Mouse (Mus musculus) yolk sac, embryonic 10.5 days (tissue): ENCODE results near the gene 4632433K11Rik.
A peak's percentile ranks its signal among the peaks of the same experiment; 100 is the strongest.
"Not testable (repeated sequence)": the region's sequence is repeated elsewhere in the genome, so short reads cannot be mapped to it uniquely, and the experiment has no call there.

Experiments
- DNase-seq: peaks from one replicate; pipeline ENCODE4 v3.0.0-alpha.2; 2017; ENCODE audit warnings: low spot score

Gene 4632433K11Rik

DNA sequence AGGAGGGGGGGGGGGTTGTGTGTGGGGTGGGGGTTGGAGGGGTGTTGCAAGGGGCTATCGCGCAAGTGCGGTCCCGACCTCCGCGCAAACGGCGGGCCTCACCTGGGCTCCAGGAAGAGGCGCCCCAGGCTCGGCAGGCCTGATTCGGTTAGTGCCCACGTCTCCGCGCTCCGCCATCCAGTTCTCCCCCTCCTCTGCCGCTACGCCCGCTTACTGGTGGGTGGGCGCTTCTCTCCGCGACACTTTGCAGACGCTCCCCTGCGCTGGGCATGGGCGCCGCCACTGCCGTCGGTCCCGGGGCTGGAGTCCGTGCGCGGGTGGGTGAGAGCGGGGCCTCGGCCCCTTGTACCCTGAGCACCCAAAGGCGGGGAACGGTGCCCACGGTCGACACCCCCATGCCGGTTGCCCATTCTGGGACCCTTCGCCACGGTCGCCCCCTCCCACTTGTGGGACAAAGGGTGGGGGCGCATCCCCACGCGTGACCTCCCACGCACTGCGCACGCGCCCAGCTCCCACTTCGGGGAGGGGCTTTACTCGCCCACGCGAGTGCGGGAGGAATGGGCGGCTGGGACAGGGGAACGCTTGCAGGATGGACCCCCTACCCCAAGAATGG is 22.8 kb downstream of the 4632433K11Rik start:
- DNase-seq, result no peak

DNA sequence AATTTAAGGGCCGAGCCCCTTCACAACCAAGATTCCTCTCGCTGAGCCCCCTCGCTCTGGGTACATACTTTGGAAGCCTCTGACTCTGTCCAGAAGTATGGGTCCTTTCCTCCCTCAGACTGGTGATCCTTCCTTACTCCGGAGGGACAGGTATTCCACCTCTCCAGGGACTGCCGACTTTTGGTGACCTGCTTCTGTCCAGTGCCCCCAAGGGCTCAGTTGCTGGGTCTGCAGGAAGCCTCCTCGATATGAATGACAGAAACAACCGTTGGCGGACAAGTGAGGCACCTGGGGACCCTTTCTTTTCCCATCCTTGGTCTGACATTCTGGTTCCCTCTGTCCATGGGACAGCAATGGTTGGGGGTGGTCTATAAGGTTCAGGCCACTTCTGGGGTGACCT is 23.5 kb downstream of the 4632433K11Rik start:
- DNase-seq, result no peak

DNA sequence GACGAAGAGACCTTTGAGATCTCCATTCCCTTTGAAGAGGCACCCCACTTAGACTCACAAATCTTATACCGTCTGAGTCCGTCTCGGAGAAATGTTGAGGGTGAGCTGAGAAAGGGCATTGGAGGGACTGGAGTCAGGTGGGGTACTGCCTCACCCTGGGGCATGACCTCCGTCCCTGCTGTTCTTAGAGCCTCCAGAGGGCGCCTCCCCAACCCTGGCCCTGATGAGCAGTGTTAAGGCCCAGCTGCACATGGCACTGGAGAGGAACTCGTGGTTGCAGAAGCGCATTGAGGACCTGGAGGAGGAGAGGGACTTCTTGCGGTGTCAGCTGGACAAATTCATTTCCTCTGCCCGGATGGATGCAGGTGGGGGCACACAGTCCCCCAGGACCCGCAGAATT is 23.9 kb downstream of the 4632433K11Rik start:
- DNase-seq, result no peak

DNA sequence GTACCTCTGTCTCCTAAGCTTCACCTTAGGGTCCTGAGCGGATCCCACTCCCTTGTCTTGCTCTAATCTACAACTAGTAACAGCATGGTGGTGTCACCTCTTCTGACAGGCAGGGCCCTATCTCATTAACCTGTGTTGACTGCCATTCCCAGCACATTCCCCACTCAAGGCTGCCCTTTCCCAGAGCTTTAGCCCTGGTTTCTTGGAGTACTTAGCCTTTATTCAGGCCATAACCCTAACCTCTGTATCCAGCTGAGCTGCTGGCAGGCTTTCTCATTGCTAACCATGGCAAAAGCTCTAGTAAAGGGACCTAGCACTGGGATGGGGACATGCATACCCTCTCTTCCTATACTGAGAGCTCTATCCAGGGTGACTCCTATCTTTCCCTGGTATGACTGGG is 24.7 kb downstream of the 4632433K11Rik start:
- no peak for DNase-seq

DNA sequence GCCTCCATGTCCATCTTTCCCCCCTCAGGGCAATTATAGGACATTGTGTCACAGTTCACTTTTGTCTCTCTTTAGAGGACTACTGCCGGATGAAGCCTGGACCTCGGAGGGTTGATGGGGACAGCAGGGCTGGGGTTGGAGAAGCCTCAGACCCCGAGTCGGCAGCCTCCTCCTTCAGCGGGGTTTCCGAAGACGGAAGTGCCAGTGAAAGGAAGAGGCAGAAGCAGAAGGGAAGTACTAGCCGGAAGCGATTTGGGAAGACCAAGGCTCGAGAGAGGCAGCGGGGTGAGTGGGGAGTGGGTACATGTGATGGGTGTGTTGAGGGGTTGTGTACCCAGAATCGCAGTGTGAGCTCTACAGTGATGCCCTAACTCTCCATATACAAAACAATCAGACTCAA is 25.5 kb downstream of the 4632433K11Rik start:
- no peak for DNase-seq

DNA sequence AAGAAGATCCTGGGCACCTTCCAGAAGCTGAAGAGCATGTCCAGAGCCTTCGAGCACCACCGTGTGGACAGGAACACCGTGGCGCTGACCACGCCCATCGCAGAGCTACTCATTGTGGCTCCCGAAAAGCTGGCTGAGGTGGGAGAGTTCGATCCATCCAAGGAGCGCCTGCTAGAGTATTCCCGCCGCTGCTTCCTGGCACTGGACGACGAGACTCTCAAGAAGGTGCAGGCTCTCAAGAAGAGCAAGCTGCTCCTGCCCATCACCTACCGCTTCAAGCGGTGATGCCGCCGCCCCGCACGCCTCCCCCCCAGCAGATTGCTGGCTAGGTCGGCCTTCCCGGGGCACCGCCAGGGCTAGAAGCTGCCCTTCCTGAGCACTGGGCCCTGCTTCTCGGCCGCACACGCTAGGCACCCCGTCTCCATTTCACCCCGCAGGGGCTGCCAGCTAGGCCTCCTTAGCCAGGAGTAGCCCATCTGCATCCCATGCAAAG is 26.4 kb downstream of the 4632433K11Rik start:
- DNase-seq, result peak; percentile 73

DNA sequence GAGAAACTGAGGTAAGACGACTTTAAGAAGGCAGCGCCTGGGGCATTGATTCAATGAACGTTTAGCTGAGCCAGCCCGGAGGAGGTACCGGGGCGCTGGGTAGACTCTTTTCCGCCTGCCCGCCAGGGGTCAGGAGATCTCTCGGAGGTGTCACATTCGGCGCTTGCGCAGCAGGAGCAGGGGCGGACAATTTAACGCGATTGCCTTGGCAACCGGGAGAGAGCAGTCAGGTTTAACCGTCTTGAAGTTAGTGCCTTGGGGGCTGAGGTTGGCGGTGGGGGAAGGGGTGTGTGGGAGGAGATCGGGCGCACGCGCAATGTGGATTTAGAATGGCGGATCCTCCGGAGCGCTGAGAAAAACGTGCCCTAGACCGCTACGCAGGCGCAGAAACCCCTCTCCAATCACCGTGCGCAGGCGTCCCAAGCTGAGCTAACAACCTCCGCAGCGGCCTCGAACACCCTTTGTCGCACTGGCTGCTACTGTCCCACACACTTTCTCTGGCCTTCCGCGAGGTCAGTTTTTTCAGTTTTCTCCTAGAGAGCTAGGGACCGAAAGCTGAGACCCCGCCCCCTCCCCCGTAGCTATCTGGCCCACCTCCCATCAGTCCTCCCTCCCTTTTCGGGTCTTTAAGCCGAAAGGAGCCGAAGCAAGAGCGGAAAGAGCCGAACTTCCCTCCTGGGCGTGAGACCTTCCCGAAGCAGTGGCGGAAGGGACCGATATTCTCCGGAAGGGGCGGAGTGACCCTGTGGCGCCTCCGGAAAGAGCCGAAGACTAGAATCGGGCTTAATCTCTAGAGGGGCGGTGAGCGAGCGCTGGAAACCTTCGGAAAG is 27.2 kb downstream of the 4632433K11Rik start:
- peak; percentile 97 for DNase-seq

DNA sequence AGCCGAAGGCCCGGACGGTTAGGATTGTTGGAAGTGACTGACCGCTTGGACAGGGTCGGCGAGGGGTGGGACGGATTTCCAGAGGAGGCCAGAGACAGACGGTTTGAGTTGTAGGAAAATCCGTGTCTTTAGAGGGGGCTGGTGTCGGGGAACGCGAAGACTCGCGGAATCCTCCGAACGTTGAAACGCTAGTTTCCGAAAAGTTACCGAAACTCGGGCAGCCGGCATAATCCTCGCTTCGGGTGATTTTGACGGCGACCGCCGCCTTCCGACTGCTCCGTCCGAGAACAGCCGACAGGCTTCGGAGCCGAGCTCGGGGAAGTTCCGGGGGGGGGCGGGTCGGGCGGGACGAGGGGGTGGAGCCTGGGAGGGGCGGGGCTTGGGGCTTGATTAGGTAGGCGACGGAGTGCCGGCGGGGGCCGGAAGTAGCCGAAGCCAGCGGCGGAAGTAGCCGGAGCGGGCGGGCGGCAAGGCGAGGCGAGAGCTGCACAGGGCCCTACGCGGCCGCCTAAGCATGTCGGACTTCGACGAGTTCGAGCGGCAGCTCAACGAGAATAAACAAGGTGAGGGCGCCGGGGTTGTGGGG is 27.9 kb downstream of the 4632433K11Rik start, which contains the start of gene U2af2:
Gene U2af2, plus strand, starts transcription at position 370 of the 586 bp plus-strand sequence.
- peak; percentile 97 for DNase-seq

DNA sequence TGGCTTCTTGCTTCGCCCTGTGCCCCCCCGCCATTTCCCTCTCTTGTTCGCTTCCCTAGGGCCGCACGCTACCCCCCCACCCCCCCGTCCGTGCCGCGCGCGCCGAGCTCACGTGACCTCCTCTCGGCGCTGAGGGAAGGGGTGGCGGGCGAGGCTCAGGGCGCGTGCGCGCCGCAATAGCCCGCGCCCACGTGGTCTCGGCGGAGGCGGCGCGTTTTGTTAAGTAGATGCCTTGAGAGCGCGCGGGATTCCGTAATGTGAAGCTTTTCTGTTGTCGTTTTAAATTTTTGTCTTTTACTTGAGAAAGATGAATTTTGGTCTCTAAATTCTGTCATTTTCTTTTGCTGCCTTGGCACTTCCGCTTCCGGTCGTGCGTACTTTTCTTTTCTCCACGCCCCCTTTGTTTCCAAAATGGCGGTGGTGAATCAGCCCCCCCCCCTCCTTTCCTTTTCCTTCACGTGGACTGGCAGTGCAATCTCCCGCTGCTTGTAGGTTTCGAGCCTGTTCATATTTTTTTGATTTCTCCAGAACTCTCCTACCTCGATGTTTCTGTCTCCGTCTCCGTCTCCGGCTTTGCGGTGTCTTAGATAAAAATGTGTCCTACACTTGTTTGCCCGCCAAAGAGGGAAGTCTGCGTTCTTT is 28.6 kb downstream of the 4632433K11Rik start:
- peak; percentile 91 for DNase-seq

DNA sequence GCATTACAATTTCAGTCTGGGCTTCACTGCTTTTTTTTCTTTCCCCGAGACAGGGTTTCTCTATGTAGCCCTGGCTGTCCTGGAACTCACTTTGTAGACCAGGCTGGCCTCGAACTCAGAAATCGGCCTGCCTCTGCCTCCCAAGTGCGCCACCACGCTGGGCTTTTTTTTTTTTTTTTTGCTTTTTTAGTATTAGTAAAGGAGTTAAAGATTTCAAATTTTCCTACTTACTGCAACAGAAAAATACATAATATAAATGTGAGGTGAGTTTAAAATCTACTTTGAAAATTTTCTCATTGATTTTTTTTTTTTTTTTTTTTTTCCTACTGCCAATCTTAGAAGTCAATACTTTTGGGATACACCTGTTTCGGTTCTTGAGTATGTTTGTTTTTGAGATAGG is 31.0 kb downstream of the 4632433K11Rik start:
- no peak for DNase-seq

DNA sequence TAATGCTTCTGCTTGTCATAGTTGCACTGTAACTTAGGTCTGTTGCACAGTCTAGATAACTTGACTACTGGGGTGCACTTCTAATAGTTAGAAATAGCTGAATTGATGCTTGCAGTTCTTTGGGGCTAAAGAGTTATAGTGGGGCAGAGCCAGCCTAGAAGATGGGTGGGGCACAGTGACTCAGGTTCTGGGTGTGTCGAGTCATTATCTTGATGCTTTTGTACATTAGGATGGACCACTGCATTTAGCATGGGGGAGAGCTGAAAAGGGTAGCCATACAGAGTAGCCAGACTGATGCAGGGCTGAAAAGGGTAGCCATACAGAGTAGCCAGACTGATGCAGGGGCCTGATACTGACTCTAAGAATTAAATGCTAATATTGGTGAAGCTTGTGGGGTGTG is 39.7 kb downstream of the 4632433K11Rik start:
- DNase-seq, result no peak

DNA sequence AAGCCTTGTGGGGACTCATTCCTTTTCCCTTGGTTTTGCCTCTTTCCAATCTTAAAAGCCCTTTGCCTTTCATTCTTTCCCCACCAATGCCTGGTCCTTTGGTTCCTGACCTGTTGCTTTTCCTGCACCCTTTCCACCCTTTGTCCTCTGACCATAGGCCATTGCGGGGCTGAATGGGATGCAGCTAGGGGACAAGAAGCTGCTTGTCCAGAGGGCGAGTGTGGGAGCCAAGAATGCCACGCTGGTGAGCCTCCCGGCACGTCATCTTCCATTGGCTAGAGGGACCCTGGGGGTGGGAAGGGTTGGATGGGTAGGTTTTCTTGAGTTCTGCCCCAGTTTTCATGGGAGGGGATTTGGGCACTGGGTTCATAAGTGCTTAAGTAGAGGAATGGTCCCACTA is 41.1 kb downstream of the 4632433K11Rik start:
- DNase-seq, result no peak

DNA sequence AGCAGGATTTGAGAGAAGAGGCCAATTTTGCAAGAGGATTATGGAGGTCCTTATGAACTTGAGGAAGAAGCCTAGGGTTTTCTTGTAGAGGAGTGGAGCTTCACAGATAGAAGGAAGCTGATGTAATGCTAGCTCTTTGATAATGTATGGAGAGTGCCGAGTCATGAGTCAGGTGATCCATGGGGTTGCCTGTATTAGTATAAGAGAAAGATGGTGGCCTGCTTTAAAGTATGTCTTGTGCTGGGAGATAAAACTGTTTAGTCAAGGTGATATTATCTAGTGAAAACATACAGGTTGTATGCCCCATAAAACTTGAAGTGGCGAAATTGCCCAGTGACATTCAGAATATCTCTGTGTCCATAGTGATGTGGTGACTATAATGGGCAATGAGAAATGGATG is 43.0 kb downstream of the 4632433K11Rik start:
- DNase-seq, result no peak

DNA sequence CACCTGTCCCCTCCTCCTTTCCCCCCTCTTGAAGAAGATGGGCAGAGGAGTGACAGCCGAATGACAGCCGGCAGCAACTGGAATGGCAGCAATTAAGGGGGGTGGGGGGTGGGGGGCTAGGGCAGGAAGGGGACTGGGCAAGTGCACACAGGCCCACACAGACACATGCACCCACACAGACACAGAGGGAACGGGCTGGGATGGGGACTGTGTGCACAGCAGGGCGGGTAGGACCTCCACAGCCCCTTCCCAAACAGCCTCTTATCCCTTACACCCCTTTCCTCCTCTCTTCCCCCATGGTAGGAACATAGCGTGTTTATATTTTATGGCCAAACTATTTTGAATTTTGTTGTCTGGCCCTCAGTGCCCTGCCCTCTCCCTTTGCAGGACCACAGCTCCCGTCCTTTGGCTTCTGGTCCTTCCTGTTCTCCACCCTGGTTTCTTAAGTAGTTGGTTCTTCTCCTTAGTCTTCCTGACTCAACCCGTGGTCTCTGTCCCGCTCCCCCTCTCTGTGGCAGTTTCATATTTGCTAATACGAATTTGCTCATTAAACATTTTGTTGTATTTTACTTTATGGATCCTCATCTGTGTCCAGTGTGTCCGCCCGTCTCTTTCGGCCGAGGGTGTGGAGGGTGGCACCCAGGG is 45.6 kb downstream of the 4632433K11Rik start:
- not testable (repeated sequence) for DNase-seq

DNA sequence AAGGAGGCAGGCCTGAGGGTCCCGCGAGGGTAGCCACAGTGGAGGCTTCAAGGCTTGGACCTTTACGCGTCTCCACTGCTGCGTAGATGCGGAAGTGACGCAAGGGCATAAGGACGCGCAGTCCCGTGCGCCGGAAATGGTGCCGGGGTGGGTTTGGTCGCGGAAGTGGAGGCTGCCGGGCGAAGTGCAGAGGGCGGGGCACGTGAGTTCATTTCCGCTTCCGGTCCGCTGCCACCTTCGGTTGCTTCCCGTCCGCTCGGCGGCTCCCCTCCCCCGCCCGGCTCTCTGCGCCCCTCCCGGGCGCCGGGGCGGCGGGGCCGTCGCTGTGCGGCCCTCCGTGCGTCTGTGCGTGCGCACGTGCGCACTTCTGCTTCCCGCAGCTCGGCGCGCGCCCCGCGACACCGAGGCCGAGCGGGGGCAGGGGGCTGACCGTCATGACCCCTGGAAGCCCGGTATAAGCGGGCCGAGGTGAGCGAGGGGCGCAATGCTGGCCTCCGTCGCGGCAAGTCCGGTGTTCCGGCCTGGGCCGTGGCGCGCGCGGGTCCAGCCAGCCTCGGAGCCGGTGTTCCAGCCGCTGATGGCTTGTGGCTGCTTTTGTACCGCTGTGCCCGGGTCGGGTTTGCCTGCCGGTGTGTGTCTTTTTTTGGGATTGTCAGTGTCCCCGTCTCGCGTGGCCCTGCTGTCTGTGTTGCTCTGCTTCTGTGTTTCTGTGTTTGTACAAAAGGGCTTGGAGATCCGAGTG is 46.3 kb downstream of the 4632433K11Rik start, which contains the start of gene Epn1:
Gene Epn1, plus strand, starts transcription at position 226 of the 742 bp plus-strand sequence.
- peak; percentile 95 for DNase-seq

DNA sequence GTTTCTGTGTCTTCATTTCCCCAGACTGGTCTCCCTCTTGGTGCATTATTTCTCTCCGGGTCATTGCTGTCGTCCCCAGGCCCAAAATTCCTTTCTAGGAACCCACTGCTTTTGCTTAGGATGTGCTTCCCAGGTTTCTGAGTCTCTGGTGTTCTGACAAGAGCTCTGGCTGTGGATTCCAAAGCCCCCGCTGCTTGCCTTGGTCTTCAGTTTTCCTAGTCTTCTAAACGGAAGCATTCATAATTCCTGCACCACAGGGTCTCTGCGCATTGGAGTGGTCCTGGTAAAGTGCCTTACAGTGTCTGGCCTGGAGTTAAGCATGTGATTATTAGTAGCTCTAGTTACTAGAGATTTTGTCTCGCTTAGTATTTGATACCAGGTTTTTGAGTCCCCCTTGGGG is 46.9 kb downstream of the 4632433K11Rik start:
- no peak for DNase-seq

DNA sequence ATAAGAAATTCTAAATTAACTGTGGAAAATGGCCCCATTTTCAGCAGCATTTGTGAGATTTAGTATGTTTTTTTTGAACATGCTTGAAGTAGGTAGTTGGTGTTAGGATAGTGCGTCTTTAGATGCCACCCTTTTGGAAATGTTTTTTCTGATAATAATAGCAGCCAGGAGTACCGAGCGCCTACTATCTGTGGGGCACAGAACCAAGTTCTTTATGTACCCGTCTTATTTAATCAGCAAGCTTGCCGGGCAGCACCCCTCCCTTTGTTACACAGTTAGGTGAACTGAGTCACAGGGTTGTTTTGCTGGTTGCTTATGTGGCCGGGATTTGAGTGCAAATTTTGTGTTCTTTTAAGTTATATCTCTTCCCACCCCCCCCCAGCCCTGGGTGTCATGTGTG is 47.3 kb downstream of the 4632433K11Rik start:
- DNase-seq, result no peak

DNA sequence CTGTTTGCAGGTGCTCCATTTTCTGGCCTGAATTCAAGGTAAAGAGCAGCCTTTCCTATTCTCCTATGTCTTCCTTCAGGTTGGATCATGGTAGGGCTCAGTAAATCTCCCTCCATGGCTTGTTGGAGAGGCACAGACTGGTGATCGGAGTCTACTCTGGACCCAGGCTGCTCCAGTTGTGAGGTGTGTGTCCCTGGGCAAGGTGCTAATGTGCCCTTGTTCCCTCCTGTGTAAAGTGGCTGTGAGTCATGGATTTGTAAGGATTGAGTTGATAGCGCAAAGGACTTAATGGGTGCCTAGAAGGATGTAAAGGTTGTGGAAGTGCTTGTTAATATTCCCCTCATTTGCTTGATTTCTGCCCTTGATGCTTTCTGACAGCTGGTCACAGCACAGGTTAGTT is 48.0 kb downstream of the 4632433K11Rik start:
- DNase-seq, result no peak

DNA sequence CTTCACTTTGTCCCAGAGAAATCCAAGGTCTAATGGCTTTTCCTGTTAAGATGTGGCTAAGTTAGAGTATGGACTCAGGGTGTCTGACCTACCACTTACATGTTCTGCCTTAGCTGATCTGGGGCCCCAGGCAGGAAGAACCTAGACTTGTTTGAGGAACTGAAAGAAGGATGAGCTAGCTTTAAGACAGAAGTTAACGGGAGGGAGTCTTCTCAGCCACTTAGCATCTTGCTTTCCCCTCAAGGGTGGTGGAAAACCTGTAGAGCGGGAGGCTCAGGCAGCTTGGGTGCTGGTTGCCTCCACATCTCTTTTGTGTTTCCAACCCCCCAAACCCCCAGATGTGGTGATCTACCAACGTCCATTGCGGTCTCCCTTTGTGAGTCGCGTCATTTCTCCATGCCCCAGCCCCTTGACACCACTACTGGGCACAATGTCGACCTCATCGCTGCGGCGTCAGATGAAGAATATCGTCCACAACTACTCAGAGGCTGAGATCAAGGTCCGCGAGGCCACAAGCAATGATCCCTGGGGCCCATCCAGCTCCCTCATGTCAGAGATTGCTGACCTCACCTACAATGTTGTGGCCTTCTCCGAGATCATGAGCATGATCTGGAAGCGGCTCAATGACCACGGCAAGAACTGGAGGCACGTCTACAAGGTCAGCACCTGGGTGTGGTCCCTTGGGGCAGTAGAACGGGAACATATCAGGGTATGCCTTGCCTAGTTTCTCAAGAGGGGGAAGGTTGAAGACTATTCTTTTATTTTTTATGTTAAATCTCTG is 49.6 kb downstream of the 4632433K11Rik start:
- no peak for DNase-seq
